Mouse (Mus musculus) MEL (cell line): ENCODE measurements at regions not wholly inside any gene's neighbourhood (a gene's known extent, or its start where the extent isn't known, plus 50 kb on each side); places are given as distances from the start of the nearest gene placed in this dataset.

Source experiments
- DNase-seq: peaks from one replicate; pipeline ENCODE4 v3.0.0; 2011; ENCODE audit warnings: low read depth, low spot score
- H3K27ac ChIP-seq: 2 replicates; pipeline ENCODE4 v1.5.1; 2012; ENCODE audit warnings: low read depth, mild to moderate bottlenecking, control low read depth, low read length, moderate library complexity; ENCODE audit not compliant: control insufficient read depth
- H3K27me3 ChIP-seq, 2 experiments: fragments of 150-350 bp in 1 of 2; sonication (generic) in 1 of 2; 2 replicates each; pipeline ENCODE4 v1.6.1; 2012; ENCODE audit warnings: low read length in 2 of 2, mild to moderate bottlenecking in 2 of 2, improper control_type of control experiment in 1 of 2, moderate library complexity in 1 of 2; ENCODE audit not compliant: insufficient read depth in 2 of 2, control insufficient read depth in 1 of 2
- H3K36me3 ChIP-seq, 2 experiments: 2 replicates each; pipeline ENCODE4 v1.6.1; 2012 to 2014; ENCODE audit warnings: low read length in 2 of 2, improper control_type of control experiment in 1 of 2, inconsistent platforms in 1 of 2, mild to moderate bottlenecking in 1 of 2; ENCODE audit not compliant: insufficient read depth in 2 of 2, control insufficient read depth in 1 of 2
- H3K4me1 ChIP-seq, 2 experiments: fragments of 150-350 bp in 1 of 2; sonication (generic) in 1 of 2; 2 replicates each; pipeline ENCODE4 v1.6.1; 2012; ENCODE audit warnings: low read length in 2 of 2, improper control_type of control experiment in 1 of 2, mild to moderate bottlenecking in 1 of 2; ENCODE audit not compliant: insufficient read depth in 2 of 2, control insufficient read depth in 1 of 2
- H3K4me3 ChIP-seq, 2 experiments: fragments of 150-350 bp in 1 of 2; sonication (generic) in 1 of 2; 2 replicates each; pipeline ENCODE4 v1.5.1; 2012; ENCODE audit warnings: low read depth in 2 of 2, low read length in 2 of 2, mild to moderate bottlenecking in 2 of 2, moderate library complexity in 2 of 2, control low read depth in 1 of 2, improper control_type of control experiment in 1 of 2; ENCODE audit not compliant: control insufficient read depth in 1 of 2, insufficient read depth in 1 of 2
- H3K79me2 ChIP-seq: 2 replicates; pipeline ENCODE4 v1.6.1; 2012; ENCODE audit warnings: mild to moderate bottlenecking, low read length, moderate library complexity; ENCODE audit not compliant: control insufficient read depth, poor library complexity, insufficient read depth
- H3K9ac ChIP-seq: 2 replicates; pipeline ENCODE4 v1.6.1; 2012; ENCODE audit warnings: low read depth, mild to moderate bottlenecking, control low read depth, low read length, moderate library complexity; ENCODE audit not compliant: control insufficient read depth, poor library complexity, severe bottlenecking
- H3K9me3 ChIP-seq: fragments of 150-350 bp; sonication (generic); replicated peaks from 2 replicates; pipeline ENCODE4 v1.6.1; 2012; ENCODE audit warnings: mild to moderate bottlenecking, low read length, improper control_type of control experiment, moderate library complexity; ENCODE audit not compliant: insufficient read depth
- BHLHE40 ChIP-seq: IDR thresholded peaks from 2 replicates; pipeline ENCODE4 v1.6.1; 2012; ENCODE audit warnings: low read depth, mild to moderate bottlenecking, inconsistent platforms, low read length, improper control_type of control experiment, borderline replicate concordance
- CTCF ChIP-seq, 3 experiments: IDR thresholded peaks in 2 of 3; conservative IDR thresholded peaks in 1 of 3; 2 replicates each; pipeline ENCODE4 v1.5.1; 2011 to 2012; ENCODE audit warnings: low read length in 3 of 3, low read depth in 2 of 3, mild to moderate bottlenecking in 2 of 3, improper control_type of control experiment in 1 of 3, inconsistent platforms in 1 of 3, mixed read lengths in 1 of 3, moderate library complexity in 1 of 3; ENCODE audit not compliant: control insufficient read depth in 1 of 3, insufficient read depth in 1 of 3, poor library complexity in 1 of 3, severe bottlenecking in 1 of 3
- GABPA ChIP-seq: IDR thresholded peaks from 2 replicates; pipeline ENCODE4 v1.6.1; 2012; ENCODE audit warnings: low read depth, mild to moderate bottlenecking, inconsistent platforms, low read length, improper control_type of control experiment, moderate library complexity
- JUND ChIP-seq: IDR thresholded peaks from 2 replicates; pipeline ENCODE4 v1.6.1; 2011; ENCODE audit warnings: low read depth, mild to moderate bottlenecking, improper control_type of control experiment, low read length
- MAX ChIP-seq: IDR thresholded peaks from 2 replicates; pipeline ENCODE4 v1.6.1; 2011; ENCODE audit warnings: low read length, improper control_type of control experiment
- MAZ ChIP-seq: IDR thresholded peaks from 2 replicates; pipeline ENCODE4 v1.6.1; 2012; ENCODE audit warnings: low read depth, mild to moderate bottlenecking, inconsistent platforms, low read length, improper control_type of control experiment
- MXI1 ChIP-seq: IDR thresholded peaks from 2 replicates; pipeline ENCODE4 v1.6.1; 2011; ENCODE audit warnings: mild to moderate bottlenecking, low read depth, low read length, improper control_type of control experiment
- NRF1 ChIP-seq: IDR thresholded peaks from 2 replicates; pipeline ENCODE4 v1.6.1; 2014; ENCODE audit warnings: low read depth, mild to moderate bottlenecking, inconsistent platforms, low read length, improper control_type of control experiment, moderate library complexity; ENCODE audit not compliant: poor library complexity, insufficient read depth, severe bottlenecking
- POLR2AphosphoS2 ChIP-seq: IDR thresholded peaks from 2 replicates; pipeline ENCODE4 v1.6.1; 2011; ENCODE audit warnings: low read length, improper control_type of control experiment
- RAD21 ChIP-seq: IDR thresholded peaks from 2 replicates; pipeline ENCODE4 v1.6.1; 2011; ENCODE audit warnings: mild to moderate bottlenecking, low read depth, low read length, improper control_type of control experiment
- RCOR1 ChIP-seq: IDR thresholded peaks from 2 replicates; pipeline ENCODE4 v1.6.1; 2012; ENCODE audit warnings: low read depth, mild to moderate bottlenecking, inconsistent platforms, low read length, improper control_type of control experiment
- SIN3A ChIP-seq: IDR thresholded peaks from 2 replicates; pipeline ENCODE4 v1.6.1; 2012; ENCODE audit warnings: low read length, improper control_type of control experiment, inconsistent platforms
- TAL1 ChIP-seq: IDR thresholded peaks from 2 replicates; pipeline ENCODE4 v1.6.1; 2012; ENCODE audit warnings: mild to moderate bottlenecking, inconsistent platforms, low read length, moderate library complexity, mixed read lengths
- TBP ChIP-seq: IDR thresholded peaks from 2 replicates; pipeline ENCODE4 v1.8.0; 2011; ENCODE audit warnings: low read depth, low read length, improper control_type of control experiment
- TCF12 ChIP-seq: IDR thresholded peaks from 2 replicates; pipeline ENCODE4 v1.6.1; 2014; ENCODE audit warnings: low read depth, mild to moderate bottlenecking, inconsistent platforms, low read length, improper control_type of control experiment, moderate library complexity
- USF1 ChIP-seq: IDR thresholded peaks from 2 replicates; pipeline ENCODE4 v1.6.1; 2014; ENCODE audit warnings: low read depth, mild to moderate bottlenecking, inconsistent platforms, low read length, improper control_type of control experiment, moderate library complexity

DNA sequence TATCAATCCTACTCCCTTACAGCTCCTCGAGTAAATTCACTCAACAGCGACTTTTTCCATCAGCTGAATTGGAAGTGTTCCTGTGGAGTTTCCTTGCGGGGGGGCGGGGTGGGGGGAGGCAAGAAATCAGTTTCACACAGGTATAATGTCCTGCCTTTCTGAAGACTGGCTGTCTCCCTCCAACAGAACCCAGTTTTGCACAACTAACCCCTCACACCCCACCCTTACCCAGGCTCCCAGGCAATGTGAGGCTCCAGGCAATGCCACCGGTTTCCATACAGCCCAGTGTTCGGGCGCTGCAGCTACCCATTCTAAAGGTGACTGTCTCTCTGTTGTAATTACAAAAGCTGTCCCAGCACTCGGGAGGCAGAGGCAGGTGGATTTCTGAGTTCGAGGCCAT is 95.1 kb upstream of the Map3k1 start:
- H3K9me3 ChIP-seq = no peaks in the 10 kb centered on the region
- no peak overlapping the region for H3K27ac ChIP-seq
- no peak for DNase-seq
- no peaks in the 10 kb centered on the region; a peak in 1 of 4 replicates for H3K27me3 ChIP-seq
- no peak overlapping the region for H3K9ac ChIP-seq
- TF ChIP-seq TAL1 (no peak), NRF1 (no peak), BHLHE40 (no peak), RAD21 (no peak), MAX (no peak), USF1 (no peak), RCOR1 (no peak), JUND (no peak), MXI1 (no peak), TCF12 (no peak), CTCF (IDR thresholded peaks at IDR 0.05 in 2 of 3, conservative IDR thresholded peaks at IDR 0.05 in 1 of 3; ENCODE audit: control insufficient read depth in 1 of 3, insufficient read depth in 1 of 3, low read depth in 2 of 3, low read length in 3 of 3, poor library complexity in 1 of 3, severe bottlenecking in 1 of 3) (no peak), GABPA (no peak), POLR2AphosphoS2 (no peak), TBP (no peak), SIN3A (no peak)
- H3K79me2 ChIP-seq = no peaks in the 10 kb centered on the region
- peaks cover 0 to 2% of the 10 kb centered on the region in 2 experiments; a peak in 1 of 4 replicates for H3K36me3 ChIP-seq
- no peak overlapping the region for H3K4me3 ChIP-seq
- H3K4me1 ChIP-seq = peaks cover 0 to 8% of the 10 kb centered on the region in 2 experiments; a peak in 1 of 4 replicates

DNA sequence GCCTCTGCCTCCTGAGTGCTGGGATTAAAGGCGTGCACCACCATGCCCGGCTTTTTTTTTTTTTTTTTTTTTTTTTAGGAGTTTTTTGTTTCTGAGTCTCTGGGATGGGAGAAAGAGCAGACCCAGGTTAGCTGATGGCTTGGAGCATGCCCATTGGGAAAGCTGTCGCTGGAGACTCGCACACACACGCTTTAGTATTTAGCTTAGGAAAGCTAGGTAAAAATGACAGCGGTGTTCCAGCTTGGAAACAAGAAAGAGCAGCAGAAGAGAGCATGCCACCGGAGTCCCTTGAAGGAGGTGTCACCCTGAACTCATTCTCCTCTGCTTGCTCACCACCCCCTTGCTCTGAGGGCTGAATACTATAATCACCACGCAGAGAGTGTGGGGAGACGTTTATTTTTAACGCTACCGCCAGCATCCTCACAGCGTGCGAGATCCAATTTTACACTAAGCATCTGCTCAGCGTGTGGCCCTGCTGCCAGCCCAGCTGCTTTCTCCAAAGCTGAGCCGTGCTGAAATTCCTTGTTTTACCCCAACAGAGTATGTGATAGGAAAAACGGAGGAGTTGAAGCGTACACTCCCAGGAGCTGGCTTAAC is 95.9 kb upstream of the Map3k1 start:
- H3K4me1 ChIP-seq = peaks cover 0 to 8% of the 10 kb centered on the region in 2 experiments; a peak in 1 of 4 replicates
- H3K9ac ChIP-seq = peak overlapping the region; percentile 70
- no peaks in the 10 kb centered on the region for H3K79me2 ChIP-seq
- peak overlapping the region; percentile 39 to 51 for H3K4me3 ChIP-seq
- no peak for DNase-seq
- peak overlapping the region; percentile 85 for H3K27ac ChIP-seq
- no peak for TF ChIP-seq MAZ
- no peak for TF ChIP-seq RAD21
- H3K27me3 ChIP-seq = no peaks in the 10 kb centered on the region
- peaks cover 0 to 2% of the 10 kb centered on the region in 2 experiments; a peak in 1 of 4 replicates for H3K36me3 ChIP-seq
- H3K9me3 ChIP-seq = no peaks in the 10 kb centered on the region
